Mouse (Mus musculus): Measurements from ENCODE around the gene Slc6a20a. TPM values are rescaled to one million over a fixed set of nuclear protein-coding genes. Genes with fewer than 3 reads are reported as not detected.

The Slc6a20a gene
- polyA plus RNA-seq, 1 experiment: 3.1 TPM

- DNase-seq: no peak
- WGBS: 72% methylated on average over 1 of the region's 1 CpGs
- no peak for TF ChIP-seq CTCF (IDR thresholded peaks at IDR 0.05; ENCODE audit: insufficient read depth, low read length)
- no peak for TF ChIP-seq POLR2A (IDR thresholded peaks at IDR 0.05; ENCODE audit: borderline replicate concordance, extremely low read depth, low read depth, low read length)
Observed at GRCm38 (mm10) chr9:123601529-123601928, 77.2 kb downstream of the Slc6a20a start.

DNA sequence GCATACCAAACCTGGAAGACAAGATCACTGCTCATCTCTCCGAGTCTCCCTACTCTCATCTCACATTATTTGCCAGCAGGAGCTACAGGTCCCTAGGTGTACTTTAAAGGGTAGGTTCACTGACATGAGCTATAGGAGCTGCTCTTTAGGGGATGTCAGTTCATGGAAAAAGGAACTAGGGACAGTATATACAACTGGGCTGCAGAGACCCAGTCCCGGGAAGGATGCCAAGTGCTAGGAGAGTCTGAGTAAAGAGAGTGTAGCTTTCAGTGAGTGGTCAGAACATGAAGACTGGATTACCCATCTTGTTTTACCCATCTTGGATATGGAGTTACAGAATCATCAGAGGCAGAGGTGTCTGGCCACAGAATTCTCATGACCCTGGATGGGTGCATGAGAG lies 81.3 kb downstream of the Slc6a20a start:
- no peak for DNase-seq
- TF ChIP-seq POLR2A (IDR thresholded peaks at IDR 0.05; ENCODE audit: borderline replicate concordance, extremely low read depth, low read depth, low read length) (no peak), CTCF (IDR thresholded peaks at IDR 0.05; ENCODE audit: insufficient read depth, low read length) (no peak)
- Histone ChIP-seq H3K4me1 (ENCODE audit: control insufficient read depth, insufficient read depth, low read length) (no peaks in the 10 kb centered on the region), H3K4me3 (replicated peaks; ENCODE audit: extremely low read depth, low read depth, low read length) (no peak overlapping the region)
- WGBS: 88% methylated on average over 2 of the region's 2 CpGs

More at GRCm38 (mm10) chr9:123601529-123601928, 77.2 kb downstream of the Slc6a20a start:
- Histone ChIP-seq H3K4me3 (replicated peaks; ENCODE audit: extremely low read depth, low read depth, low read length) (no peak overlapping the region), H3K4me1 (ENCODE audit: control insufficient read depth, insufficient read depth, low read length) (no peaks in the 10 kb centered on the region)

DNA sequence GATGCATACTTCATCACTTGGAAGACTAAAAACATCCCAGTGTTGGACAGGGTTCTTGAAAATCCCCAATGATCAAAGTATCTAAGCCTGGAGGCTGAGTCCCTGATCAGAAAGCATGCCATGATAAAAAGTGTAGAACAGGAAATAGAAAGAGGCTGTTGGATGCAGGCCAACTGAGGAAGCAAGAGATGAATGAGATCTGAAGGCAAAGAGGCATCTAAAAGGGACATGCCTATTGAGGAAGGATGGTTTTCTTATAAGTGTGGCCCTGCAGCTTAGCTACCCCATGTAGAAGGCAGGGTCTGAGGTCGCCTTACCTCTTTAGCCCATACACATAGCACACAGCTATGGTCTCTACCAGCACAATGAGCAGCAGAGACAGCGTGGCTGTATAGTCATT lies 81.8 kb downstream of the Slc6a20a start:
- no peaks in the 10 kb centered on the region for H3K4me1 ChIP-seq (ENCODE audit: control insufficient read depth, insufficient read depth, low read length)
- WGBS: 96% methylated on average over 2 of the region's 2 CpGs

DNA sequence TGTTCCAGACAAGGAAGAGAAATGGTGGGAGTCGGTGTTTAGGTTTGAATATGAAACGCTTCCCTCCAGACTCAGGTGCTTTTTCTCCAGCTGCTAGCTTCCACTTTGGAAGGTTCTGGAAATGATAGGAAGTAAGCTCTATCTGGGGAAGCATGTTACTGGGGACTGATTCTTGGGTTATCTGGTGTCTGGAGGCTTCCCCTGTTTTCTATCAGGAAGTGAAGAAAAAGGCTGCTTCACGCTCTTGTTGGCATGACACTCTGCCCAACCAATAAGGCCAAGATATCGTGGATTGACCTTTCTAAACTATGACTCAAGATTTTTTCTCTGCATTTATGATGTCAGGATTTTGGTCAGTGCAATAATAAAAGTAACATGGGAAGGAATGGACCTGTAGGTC lies 83.5 kb downstream of the Slc6a20a start:
- 88% methylated on average over 4 of the region's 4 CpGs for WGBS
- no peak for DNase-seq
- Histone ChIP-seq H3K4me3 (replicated peaks; ENCODE audit: extremely low read depth, low read depth, low read length) (no peak overlapping the region), H3K4me1 (ENCODE audit: control insufficient read depth, insufficient read depth, low read length) (no peaks in the 10 kb centered on the region)
- TF ChIP-seq CTCF (IDR thresholded peaks at IDR 0.05; ENCODE audit: insufficient read depth, low read length): no peak
- no peak for TF ChIP-seq POLR2A (IDR thresholded peaks at IDR 0.05; ENCODE audit: borderline replicate concordance, extremely low read depth, low read depth, low read length)

More for the DNA sequence above, 81.8 kb downstream of the Slc6a20a start:
- no peak for DNase-seq
- TF ChIP-seq POLR2A (IDR thresholded peaks at IDR 0.05; ENCODE audit: borderline replicate concordance, extremely low read depth, low read depth, low read length): no peak
- TF ChIP-seq CTCF (IDR thresholded peaks at IDR 0.05; ENCODE audit: insufficient read depth, low read length): no peak
- no peak overlapping the region for H3K4me3 ChIP-seq (replicated peaks; ENCODE audit: extremely low read depth, low read depth, low read length)

- H3K4me1 ChIP-seq (ENCODE audit: control insufficient read depth, insufficient read depth, low read length): no peaks in the 10 kb centered on the region
- no peak for DNase-seq
- no peak overlapping the region for H3K4me3 ChIP-seq (replicated peaks; ENCODE audit: extremely low read depth, low read depth, low read length)
- WGBS: 73% methylated on average over 7 of the region's 7 CpGs
- TF ChIP-seq POLR2A (IDR thresholded peaks at IDR 0.05; ENCODE audit: borderline replicate concordance, extremely low read depth, low read depth, low read length) (no peak), CTCF (IDR thresholded peaks at IDR 0.05; ENCODE audit: insufficient read depth, low read length) (no peak)
Observed at GRCm38 (mm10) chr9:123589240-123589910, 89.3 kb downstream of the Slc6a20a start.

Other genes starting within 250 kb of the Slc6a20a start
- 42.0 and 73.5 TPM in 2 replicates for gene Limd1, start 200.2 kb downstream of the Slc6a20a start, polyA plus RNA-seq (2012; rRNA removed)
- gene Sacm1l, start 149.1 kb downstream of the Slc6a20a start, polyA plus RNA-seq (2012; rRNA removed): 5.6 and 9.8 TPM in 2 replicates
- gene Slc6a20b, start 46.3 kb downstream of the Slc6a20a start, polyA plus RNA-seq (2012; rRNA removed): 0.07 and 0.08 TPM in 2 replicates
- gene Ccr9, start 446 bp downstream of the Slc6a20a start, polyA plus RNA-seq (2012; rRNA removed): 0.67 and 0.84 TPM in 2 replicates
- gene Lztfl1, start 38.8 kb upstream of the Slc6a20a start, polyA plus RNA-seq (2012; rRNA removed): 2.6 and 4.5 TPM in 2 replicates
- 1.3 and 1.6 TPM in 2 replicates for gene Cxcr6, start 127.6 kb upstream of the Slc6a20a start, polyA plus RNA-seq (2012; rRNA removed)
- 8.8 and 14.4 TPM in 2 replicates for gene Fyco1, start 173.0 kb upstream of the Slc6a20a start, polyA plus RNA-seq (2012; rRNA removed)
- 1.1 and 1.2 TPM in 2 replicates for gene Xcr1, start 183.1 kb upstream of the Slc6a20a start, polyA plus RNA-seq (2012; rRNA removed)

Data from lung, adult 2 months (tissue).